Mouse (Mus musculus) heart, postnatal 0 days (tissue): ENCODE measurements at regions not wholly inside any gene's neighbourhood (a gene's known extent, or its start where the extent isn't known, plus 50 kb on each side); places are given as distances from the start of the nearest gene placed in this dataset.

Experiments
- ATAC-seq: fragments of 200-750 bp; cut with Nextera tagmentation; 2 replicates; pipeline ENCODE4 v1.8.0; 2017; ENCODE audit warnings: low read depth, moderate number of reproducible peaks, moderate library complexity; ENCODE audit not compliant: insufficient read depth
- DNase-seq: peaks from one replicate; pipeline ENCODE4 v3.0.0-alpha.2; 2016; ENCODE audit warnings: low spot score
- H3K27ac ChIP-seq: fragments of 300-500 bp; sonication (generic); 2 replicates; pipeline ENCODE4 v1.5.1; 2014; ENCODE audit warnings: low read depth, mild to moderate bottlenecking
- H3K27me3 ChIP-seq: fragments of 300-500 bp; sonication (generic); 2 replicates; pipeline ENCODE4 v1.6.1; 2014; ENCODE audit warnings: low read length, mixed read lengths; ENCODE audit not compliant: control insufficient read depth, insufficient read depth
- H3K36me3 ChIP-seq: fragments of 300-500 bp; sonication (generic); replicated peaks from 2 replicates; pipeline ENCODE4 v1.6.1; 2014; ENCODE audit warnings: low read length, mixed read lengths; ENCODE audit not compliant: control insufficient read depth, insufficient read depth
- H3K4me1 ChIP-seq: fragments of 300-500 bp; sonication (generic); 2 replicates; pipeline ENCODE4 v1.6.1; 2014; ENCODE audit warnings: antibody characterized with exemption; ENCODE audit not compliant: control insufficient read depth, insufficient read depth
- H3K4me2 ChIP-seq: fragments of 300-500 bp; sonication (generic); 2 replicates; pipeline ENCODE4 v1.6.1; 2014; ENCODE audit warnings: low read depth, mild to moderate bottlenecking, low read length, moderate library complexity
- H3K4me3 ChIP-seq: fragments of 300-500 bp; sonication (generic); 2 replicates; pipeline ENCODE4 v1.5.1; 2014; ENCODE audit warnings: low read depth, low read length
- H3K9ac ChIP-seq: fragments of 300-500 bp; sonication (generic); replicated peaks from 2 replicates; pipeline ENCODE4 v1.6.1; 2014; ENCODE audit warnings: low read depth, low read length, mixed read lengths
- H3K9me3 ChIP-seq: fragments of 300-500 bp; sonication (generic); replicated peaks from 2 replicates; pipeline ENCODE4 v1.6.1; 2016; ENCODE audit warnings: low read length; ENCODE audit not compliant: control insufficient read depth
- CTCF ChIP-seq: IDR thresholded peaks from 2 replicates; pipeline ENCODE4 v1.5.1; 2016; ENCODE audit warnings: antibody characterized with exemption, control low read depth, low read depth
- EP300 ChIP-seq: IDR thresholded peaks from 2 replicates; pipeline ENCODE4 v1.6.1; 2016; ENCODE audit warnings: antibody characterized with exemption, low read depth
- WGBS: fragments of 180-500 bp; shearing (Covaris S2); extraction: QIAGEN DNeasy Blood & Tissue Kit; methylation state at CpG from one replicate; pipeline ENCODE4 v1.1.7; 2014; 5-methylcytosine and 5-hydroxymethylcytosine counted together

GRCm38 (mm10) chr6:94927811-94928210, 189.2 kb upstream of the Kbtbd8 start:
- Histone ChIP-seq H3K27me3 (no peaks in the 10 kb centered on the region), H3K27ac (no peak overlapping the region), H3K4me1 (no peaks in the 10 kb centered on the region), H3K4me3 (no peak overlapping the region), H3K9ac (no peak overlapping the region), H3K36me3 (no peaks in the 10 kb centered on the region), H3K4me2 (no peak overlapping the region), H3K9me3 (no peaks in the 10 kb centered on the region)
- WGBS: 79% methylated on average over 6 of the region's 6 CpGs
- no peak for TF ChIP-seq CTCF
- no peak for TF ChIP-seq EP300
- no peak for DNase-seq
- no peak for ATAC-seq

- no peaks in the 10 kb centered on the region for H3K4me1 ChIP-seq
- no peak for TF ChIP-seq EP300
- no peak for TF ChIP-seq CTCF
- H3K4me2 ChIP-seq: no peak overlapping the region
- H3K4me3 ChIP-seq: no peak overlapping the region
- WGBS: 93% methylated on average over 8 of the region's 8 CpGs
- no peaks in the 10 kb centered on the region for H3K27me3 ChIP-seq
- H3K36me3 ChIP-seq: no peaks in the 10 kb centered on the region
- no peaks in the 10 kb centered on the region for H3K9me3 ChIP-seq
- ATAC-seq (no peak), DNase-seq (no peak)
- no peak overlapping the region for H3K27ac ChIP-seq
- no peak overlapping the region for H3K9ac ChIP-seq
Measured at GRCm38 (mm10) chr6:94926652-94927211, 190.3 kb upstream of the Kbtbd8 start.

- no peak overlapping the region for H3K9ac ChIP-seq
- H3K4me3 ChIP-seq: no peak overlapping the region
- WGBS: 90% methylated on average over 1 of the region's 1 CpGs
- no peaks in the 10 kb centered on the region for H3K27me3 ChIP-seq
- no peaks in the 10 kb centered on the region for H3K4me1 ChIP-seq
- TF ChIP-seq EP300 (no peak), CTCF (no peak)
- no peaks in the 10 kb centered on the region for H3K9me3 ChIP-seq
- no peak for DNase-seq
- no peak overlapping the region for H3K27ac ChIP-seq
- no peaks in the 10 kb centered on the region for H3K36me3 ChIP-seq
- ATAC-seq: no peak
- H3K4me2 ChIP-seq: no peak overlapping the region
Measured at GRCm38 (mm10) chr6:94925408-94925807, 191.6 kb upstream of the Kbtbd8 start.

- ATAC-seq (no peak), DNase-seq (no peak)
- Histone ChIP-seq H3K4me2 (no peak overlapping the region), H3K27me3 (no peaks in the 10 kb centered on the region), H3K4me1 (0 out of 2 replicates have a peak, but pooled peaks cover 1% of the 10 kb centered on the region), H3K4me3 (no peak overlapping the region), H3K9ac (no peak overlapping the region), H3K36me3 (no peaks in the 10 kb centered on the region), H3K27ac (no peak overlapping the region), H3K9me3 (no peaks in the 10 kb centered on the region)
- 86% methylated on average over 11 of the region's 11 CpGs for WGBS
- no peak for TF ChIP-seq EP300
- TF ChIP-seq CTCF: no peak
Measured at GRCm38 (mm10) chr6:94924338-94925039, 192.6 kb upstream of the Kbtbd8 start.

GRCm38 (mm10) chr6:94921741-94922140, 195.3 kb upstream of the Kbtbd8 start:
- Histone ChIP-seq H3K27me3 (no peaks in the 10 kb centered on the region), H3K9me3 (no peaks in the 10 kb centered on the region), H3K27ac (no peak overlapping the region), H3K4me3 (no peak overlapping the region), H3K4me2 (no peak overlapping the region), H3K36me3 (no peaks in the 10 kb centered on the region), H3K4me1 (0 out of 2 replicates have a peak, but pooled peaks cover 3% of the 10 kb centered on the region), H3K9ac (no peak overlapping the region)
- no peak for TF ChIP-seq CTCF
- no peak for ATAC-seq
- WGBS: 80% methylated on average over 2 of the region's 2 CpGs
- no peak for DNase-seq

- DNase-seq (no peak), ATAC-seq (no peak)
- H3K4me3 ChIP-seq: no peak overlapping the region
- no peaks in the 10 kb centered on the region for H3K36me3 ChIP-seq
- WGBS: 88% methylated on average over 2 of the region's 2 CpGs
- no peak overlapping the region for H3K27ac ChIP-seq
- no peaks in the 10 kb centered on the region for H3K27me3 ChIP-seq
- no peak overlapping the region for H3K9ac ChIP-seq
- H3K4me1 ChIP-seq: peaks cover 10% of the 10 kb centered on the region; the same call in 1 of the 2 replicates
- TF ChIP-seq CTCF (no peak), EP300 (no peak)
- H3K9me3 ChIP-seq: no peaks in the 10 kb centered on the region
- no peak overlapping the region for H3K4me2 ChIP-seq
Measured at GRCm38 (mm10) chr6:94920770-94921169, 196.3 kb upstream of the Kbtbd8 start.
